Mouse (Mus musculus) neural tube, embryonic 12.5 days (tissue): ENCODE measurements around the gene Hsdl1. TPM values are rescaled to one million over a fixed set of nuclear protein-coding genes. Genes with fewer than 3 reads are reported as not detected.

Experiments
- ATAC-seq: fragments of 200-750 bp; cut with Nextera tagmentation; 2 replicates; pipeline ENCODE4 v1.8.0; 2017; ENCODE audit warnings: low read depth, mild to moderate bottlenecking, moderate TSS enrichment, moderate library complexity; ENCODE audit not compliant: low FRiP score
- H3K27ac ChIP-seq: fragments of 300-500 bp; sonication (generic); 2 replicates; pipeline ENCODE4 v1.5.1; 2016
- H3K27me3 ChIP-seq: fragments of 300-500 bp; sonication (generic); replicated peaks from 2 replicates; pipeline ENCODE4 v1.6.1; 2016; ENCODE audit warnings: mild to moderate bottlenecking
- H3K36me3 ChIP-seq: fragments of 300-500 bp; sonication (generic); 2 replicates; pipeline ENCODE4 v1.6.1; 2016; ENCODE audit warnings: mild to moderate bottlenecking
- H3K4me1 ChIP-seq: fragments of 300-500 bp; sonication (generic); 2 replicates; pipeline ENCODE4 v1.6.1; 2016
- H3K4me2 ChIP-seq: fragments of 300-500 bp; sonication (generic); replicated peaks from 2 replicates; pipeline ENCODE4 v1.6.1; 2016; ENCODE audit warnings: mild to moderate bottlenecking
- H3K4me3 ChIP-seq: fragments of 300-500 bp; sonication (generic); 2 replicates; pipeline ENCODE4 v1.5.1; 2016
- H3K9ac ChIP-seq: fragments of 300-500 bp; sonication (generic); 2 replicates; pipeline ENCODE4 v1.6.1; 2016; ENCODE audit warnings: mild to moderate bottlenecking
- H3K9me3 ChIP-seq: fragments of 300-500 bp; sonication (generic); 2 replicates; pipeline ENCODE4 v1.6.1; 2016; ENCODE audit warnings: mild to moderate bottlenecking
- WGBS: fragments of 180-500 bp; shearing (Covaris S2); methylation state at CpG from one replicate; pipeline ENCODE4 v1.1.7; 2016; 5-methylcytosine and 5-hydroxymethylcytosine counted together
- polyA plus RNA-seq: library from polyadenylated mRNA; unstranded; fragments of >200 nt; fragmentation: Nextera tagmentation; extraction: Ambion mirVana; gene quantifications from 2 replicates; pipeline ENCODE4 v1.2.1, GENCODE M21; 2016

The Hsdl1 gene
- polyA plus RNA-seq, 1 experiment from 2014 or later, result 94.2 TPM

DNA sequence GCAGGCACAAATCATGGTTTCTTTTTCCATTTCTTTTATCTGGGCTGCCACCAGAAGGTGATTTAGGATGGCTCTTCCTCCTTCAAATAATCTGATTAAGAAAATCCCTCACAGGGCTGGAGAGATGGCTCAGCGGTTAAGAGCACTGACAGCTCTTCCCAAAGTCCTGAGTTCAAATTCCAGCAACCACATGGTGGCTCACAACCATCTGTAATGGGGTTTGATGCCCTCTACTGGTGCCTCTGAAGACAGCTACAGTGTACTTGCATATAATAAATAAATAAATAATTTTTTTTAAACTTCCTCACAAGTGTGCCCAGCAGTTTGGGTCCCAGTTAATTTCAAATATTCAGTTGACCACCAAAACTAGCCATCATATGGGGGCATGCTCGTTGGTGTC lies 31.2 kb upstream of the Hsdl1 start:
- H3K9ac ChIP-seq, result no peak overlapping the region
- no peak overlapping the region for H3K4me3 ChIP-seq
- H3K36me3 ChIP-seq, result peaks cover 14% of the 10 kb centered on the region
- no peak overlapping the region for H3K27ac ChIP-seq
- WGBS, result 76% methylated on average over 2 of the region's 2 CpGs
- no peak for ATAC-seq
- H3K27me3 ChIP-seq, result no peaks in the 10 kb centered on the region
- H3K4me1 ChIP-seq, result peaks cover 12% of the 10 kb centered on the region
- 0 out of 2 replicates have a peak, but pooled peaks cover 4% of the 10 kb centered on the region for H3K9me3 ChIP-seq
- H3K4me2 ChIP-seq, result no peak overlapping the region

DNA sequence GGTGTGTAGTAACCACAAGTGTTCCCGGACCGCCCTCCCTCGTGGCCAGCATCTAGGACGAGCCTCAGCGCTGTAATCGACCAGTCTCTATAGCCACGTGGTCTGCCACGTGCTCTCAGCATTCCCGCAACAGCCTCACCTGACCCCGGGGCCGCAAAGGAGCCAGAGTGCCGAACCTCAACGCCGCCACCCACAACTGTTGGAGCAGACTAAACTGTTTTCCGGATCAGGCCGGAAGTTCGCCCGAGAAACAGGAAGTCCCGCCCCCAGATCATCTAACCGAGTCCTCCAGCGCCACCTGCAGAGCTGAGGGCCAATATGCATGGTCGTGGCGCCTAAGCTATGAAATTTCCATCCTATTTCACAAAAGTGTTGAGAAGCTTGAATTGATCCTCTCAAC lies 30.0 kb upstream of the Hsdl1 start, which contains the start of gene Taf1c:
Taf1c (minus strand) TSS at position 227 of the 400 bp plus-strand sequence.
- peak within 1 kb of the TSS; percentile 70 for H3K9ac ChIP-seq
- H3K27me3 ChIP-seq, result no peaks in the 10 kb centered on the region
- ATAC-seq, result peak; percentile 80; the same call in 1 of the 2 replicates
- peak within 1 kb of the TSS; percentile 67 for H3K4me3 ChIP-seq
- H3K4me2 ChIP-seq, result peak within 1 kb of the TSS; percentile 91
- peaks cover 12% of the 10 kb centered on the region for H3K4me1 ChIP-seq
- no peak within 1 kb of the TSS for H3K27ac ChIP-seq
- H3K9me3 ChIP-seq, result 0 out of 2 replicates have a peak, but pooled peaks cover 4% of the 10 kb centered on the region
- under 1% methylated on average over 23 of the region's 23 CpGs for WGBS
- peaks cover 27% of the 10 kb centered on the region for H3K36me3 ChIP-seq

DNA sequence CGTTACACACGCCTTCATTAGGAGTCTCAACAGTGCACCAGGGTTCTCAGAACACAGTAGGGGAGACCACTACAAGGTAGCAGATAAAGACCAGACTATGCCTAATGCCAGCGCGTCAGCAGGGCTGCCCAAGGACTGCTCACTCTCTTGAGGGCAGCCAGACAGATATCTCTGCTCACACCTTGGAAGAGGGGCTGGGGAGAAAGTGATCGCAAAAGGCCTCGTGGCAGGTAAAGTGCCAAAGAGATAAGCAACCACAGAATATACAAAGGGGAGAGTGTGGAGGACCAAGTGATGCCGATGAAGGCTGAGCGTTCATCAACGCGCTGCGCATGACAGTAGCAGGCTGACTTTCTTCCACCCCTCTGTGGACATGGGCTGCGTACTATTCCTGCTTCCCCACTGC lies 29.4 kb upstream of the Hsdl1 start:
- Histone ChIP-seq H3K4me2 (peak overlapping the region; percentile 91), H3K4me1 (peaks cover 12% of the 10 kb centered on the region), H3K27me3 (no peaks in the 10 kb centered on the region), H3K9me3 (0 out of 2 replicates have a peak, but pooled peaks cover 4% of the 10 kb centered on the region), H3K4me3 (peak overlapping the region; percentile 67), H3K27ac (no peak overlapping the region), H3K9ac (peak overlapping the region; percentile 70), H3K36me3 (peaks cover 33% of the 10 kb centered on the region)
- WGBS, result 41% methylated on average over 12 of the region's 12 CpGs
- ATAC-seq, result peak; percentile 35; the same call in 1 of the 2 replicates

DNA sequence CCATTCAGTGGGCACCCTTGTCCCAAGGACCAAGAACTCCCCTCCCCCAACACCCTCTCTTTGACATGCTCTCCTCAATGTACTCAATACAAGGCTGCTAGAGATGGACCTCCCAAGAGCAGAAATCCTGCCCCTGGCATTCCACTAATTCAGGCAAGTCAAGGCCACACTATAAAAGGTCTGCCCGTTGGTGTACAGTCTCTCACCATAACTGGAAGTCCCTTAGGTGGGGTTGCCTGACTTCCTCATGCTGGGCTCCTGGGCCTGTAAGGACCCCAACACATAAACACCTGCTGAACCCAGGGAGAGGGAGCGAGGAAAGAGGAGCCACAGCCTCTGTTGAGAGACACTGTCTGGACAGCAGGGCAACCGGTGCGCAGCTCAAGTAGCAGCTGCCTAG lies 28.8 kb upstream of the Hsdl1 start:
- Histone ChIP-seq H3K27me3 (no peaks in the 10 kb centered on the region), H3K4me2 (peak overlapping the region; percentile 91), H3K9ac (peak overlapping the region; percentile 70), H3K36me3 (peaks cover 39% of the 10 kb centered on the region), H3K9me3 (no peaks in the 10 kb centered on the region), H3K4me3 (peak overlapping the region; percentile 67; the same call in 1 of the 2 replicates), H3K27ac (no peak overlapping the region), H3K4me1 (peaks cover 12% of the 10 kb centered on the region)
- 91% methylated on average over 4 of the region's 4 CpGs for WGBS
- no peak for ATAC-seq

DNA sequence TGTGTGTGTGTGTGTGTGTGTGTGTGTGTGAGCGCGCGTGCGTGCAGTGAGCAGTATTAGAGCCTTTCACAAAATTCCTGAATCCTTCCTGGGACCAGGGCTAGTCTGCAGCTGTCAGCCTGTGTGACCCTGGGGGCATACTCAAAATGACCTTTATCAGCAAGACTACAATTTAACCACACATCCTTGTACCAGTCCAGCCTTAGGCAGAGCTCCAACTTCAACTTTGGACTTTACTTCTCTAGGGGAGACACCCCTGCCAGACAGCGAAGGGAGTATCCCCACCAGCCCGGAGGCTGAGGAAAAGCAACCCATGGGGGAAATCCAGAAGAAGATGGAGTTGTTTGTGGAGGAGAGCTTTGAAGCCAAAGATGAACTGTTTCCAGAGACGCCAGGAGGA lies 16.5 kb upstream of the Hsdl1 start:
- no peaks in the 10 kb centered on the region for H3K9me3 ChIP-seq
- H3K27me3 ChIP-seq, result no peaks in the 10 kb centered on the region
- peaks cover 6% of the 10 kb centered on the region; the same call in 1 of the 2 replicates for H3K4me1 ChIP-seq
- ATAC-seq, result no peak
- H3K36me3 ChIP-seq, result peaks cover under 1% of the 10 kb centered on the region; the same call in 1 of the 2 replicates
- H3K4me3 ChIP-seq, result no peak overlapping the region
- H3K4me2 ChIP-seq, result no peak overlapping the region
- H3K9ac ChIP-seq, result no peak overlapping the region
- H3K27ac ChIP-seq, result no peak overlapping the region
- WGBS, result 91% methylated on average over 7 of the region's 7 CpGs

DNA sequence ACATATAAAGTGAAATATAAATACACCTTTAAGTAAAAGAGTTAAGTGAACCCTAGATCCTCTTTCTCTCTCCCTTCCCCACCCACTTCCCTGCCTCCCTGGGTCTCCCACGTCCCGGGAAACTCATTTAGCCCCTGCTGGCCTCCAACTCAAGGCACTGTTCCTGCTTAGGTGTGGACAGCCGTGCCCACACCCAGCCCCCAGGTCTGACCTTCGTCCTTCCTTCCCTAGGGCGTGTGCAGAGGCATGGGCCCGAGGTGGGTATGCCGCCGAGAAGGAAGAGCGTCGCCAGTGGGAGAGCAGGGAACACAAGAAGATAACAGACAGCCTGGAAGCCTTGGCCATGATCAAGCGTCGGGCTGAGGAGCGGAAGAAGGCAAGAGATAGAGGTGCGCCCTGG lies 15.4 kb upstream of the Hsdl1 start:
- Histone ChIP-seq H3K4me1 (peaks cover 9% of the 10 kb centered on the region), H3K9me3 (no peaks in the 10 kb centered on the region), H3K9ac (no peak overlapping the region), H3K27ac (no peak overlapping the region), H3K4me2 (no peak overlapping the region), H3K4me3 (no peak overlapping the region), H3K36me3 (no peaks in the 10 kb centered on the region), H3K27me3 (0 out of 2 replicates have a peak, but pooled peaks cover 4% of the 10 kb centered on the region)
- 88% methylated on average over 14 of the region's 14 CpGs for WGBS
- ATAC-seq, result no peak

DNA sequence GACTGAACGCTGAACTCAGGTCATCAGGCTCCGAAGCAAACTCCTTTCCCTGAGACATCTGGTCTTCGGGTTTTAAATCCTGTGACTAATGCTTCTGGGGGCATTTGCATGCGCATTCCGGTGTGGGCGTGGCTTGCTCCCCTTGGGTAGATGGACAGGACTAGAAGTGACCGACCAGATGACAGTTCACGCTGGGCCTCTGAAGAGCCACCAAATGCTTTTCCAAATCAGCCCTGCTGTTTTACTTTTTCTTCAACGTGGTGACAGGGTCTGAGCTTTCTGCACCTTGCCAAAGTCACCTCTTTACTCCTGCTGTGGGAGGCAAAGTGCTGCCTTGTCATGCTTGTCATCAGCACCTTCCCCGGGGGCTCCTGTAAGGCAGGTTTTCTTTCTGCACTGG lies 13.9 kb upstream of the Hsdl1 start:
- Histone ChIP-seq H3K4me1 (peaks cover 4% of the 10 kb centered on the region; the same call in 1 of the 2 replicates), H3K27ac (no peak overlapping the region), H3K4me3 (no peak overlapping the region), H3K4me2 (no peak overlapping the region), H3K9me3 (no peaks in the 10 kb centered on the region), H3K36me3 (no peaks in the 10 kb centered on the region), H3K27me3 (0 out of 2 replicates have a peak, but pooled peaks cover 4% of the 10 kb centered on the region), H3K9ac (no peak overlapping the region)
- 18% methylated on average over 10 of the region's 10 CpGs for WGBS
- no peak for ATAC-seq

DNA sequence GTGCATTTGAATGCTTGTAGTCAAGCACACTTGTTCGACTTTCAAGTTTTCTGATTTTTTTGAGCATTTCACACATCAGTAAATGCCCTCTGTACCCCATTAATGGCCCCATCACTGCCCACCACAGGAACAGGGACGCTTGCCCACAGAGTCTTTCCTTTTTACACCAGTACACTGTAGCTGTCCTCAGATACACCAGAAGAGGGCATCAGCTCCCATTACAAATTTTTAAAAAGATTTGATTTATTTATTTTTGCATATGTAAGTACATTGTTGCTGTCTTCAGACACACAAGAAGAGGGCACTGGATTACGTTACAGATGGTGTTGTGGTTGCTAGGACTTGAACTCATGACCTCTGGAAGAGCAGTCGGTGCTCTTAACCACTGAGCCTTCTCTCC lies 13.3 kb upstream of the Hsdl1 start:
- ATAC-seq, result no peak
- 67% methylated on average over 4 of the region's 4 CpGs for WGBS
- Histone ChIP-seq H3K9me3 (no peaks in the 10 kb centered on the region), H3K4me2 (no peak overlapping the region), H3K36me3 (no peaks in the 10 kb centered on the region), H3K9ac (no peak overlapping the region), H3K4me1 (peaks cover 4% of the 10 kb centered on the region; the same call in 1 of the 2 replicates), H3K4me3 (no peak overlapping the region), H3K27ac (no peak overlapping the region), H3K27me3 (0 out of 2 replicates have a peak, but pooled peaks cover 4% of the 10 kb centered on the region)

DNA sequence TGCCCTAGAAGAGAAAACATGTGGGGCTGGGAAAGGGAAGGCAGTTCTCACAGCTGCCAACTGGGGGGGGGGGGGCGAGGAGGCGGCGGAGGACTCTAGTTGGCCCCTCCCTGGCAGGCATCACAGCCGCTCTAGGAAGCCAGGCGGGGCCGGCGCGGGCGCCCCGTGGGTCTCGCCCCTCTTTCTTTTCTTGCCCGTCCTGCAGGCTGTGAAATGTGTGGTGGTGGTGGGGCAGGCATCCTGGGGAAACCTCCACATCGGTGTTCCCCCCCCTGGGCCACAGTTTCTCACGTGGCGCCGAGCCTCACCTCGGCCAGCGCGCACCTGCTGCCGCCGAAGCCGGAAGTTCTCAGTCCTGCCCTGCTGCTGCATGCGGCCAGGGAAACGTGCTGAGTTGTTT lies 10.9 kb upstream of the Hsdl1 start:
- no peak overlapping the region for H3K27ac ChIP-seq
- ATAC-seq, result no peak

DNA sequence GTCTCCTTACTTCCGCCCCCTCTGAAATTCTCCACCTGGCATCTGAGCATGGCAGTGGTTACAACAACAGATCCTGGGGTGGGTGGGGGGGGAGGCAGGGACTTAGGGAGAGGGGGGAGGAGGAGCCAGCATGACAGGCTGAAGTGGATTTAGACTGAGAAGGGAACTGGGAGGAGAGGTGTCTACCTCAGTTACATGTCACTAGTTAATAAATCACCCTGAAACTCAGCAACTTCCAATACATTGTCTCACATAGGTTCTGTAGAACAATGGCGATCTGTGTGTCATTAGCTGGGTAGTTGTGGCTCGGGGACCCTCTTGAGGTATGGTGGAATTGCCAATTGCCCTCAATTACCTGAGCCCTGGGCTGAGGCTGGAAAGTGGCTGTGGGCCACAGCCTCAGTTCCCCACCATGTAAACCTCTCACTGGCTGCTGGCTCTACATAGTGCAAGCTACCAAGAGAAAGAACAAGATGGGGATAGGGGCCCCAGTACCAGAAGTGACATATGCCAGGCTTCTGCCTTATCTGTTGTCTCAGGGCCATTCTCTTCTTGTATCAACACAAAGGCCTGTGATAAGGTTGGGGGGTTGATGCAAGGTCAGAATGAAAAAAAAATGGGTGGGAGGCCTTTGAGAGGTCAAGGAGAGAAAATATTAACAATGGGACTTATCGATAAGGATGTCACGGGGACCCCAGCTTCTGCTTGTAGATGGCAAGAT lies 5.6 kb upstream of the Hsdl1 start:
- WGBS, result 81% methylated on average over 5 of the region's 5 CpGs
- H3K4me1 ChIP-seq, result 0 out of 2 replicates have a peak, but pooled peaks cover under 1% of the 10 kb centered on the region
- no peak overlapping the region for H3K4me2 ChIP-seq
- no peaks in the 10 kb centered on the region for H3K36me3 ChIP-seq
- H3K9ac ChIP-seq, result no peak overlapping the region
- no peak overlapping the region for H3K4me3 ChIP-seq
- H3K27me3 ChIP-seq, result peaks cover 5% of the 10 kb centered on the region; the same call in 1 of the 2 replicates
- no peak for ATAC-seq
- H3K9me3 ChIP-seq, result no peaks in the 10 kb centered on the region
- no peak overlapping the region for H3K27ac ChIP-seq

More for the DNA sequence above, 10.9 kb upstream of the Hsdl1 start:
- Histone ChIP-seq H3K36me3 (no peaks in the 10 kb centered on the region), H3K4me3 (peak overlapping the region; percentile 18; the same call in 1 of the 2 replicates), H3K9ac (0 out of 2 replicates have a peak overlapping the region, but pooled peaks have one; percentile 44), H3K27me3 (0 out of 2 replicates have a peak, but pooled peaks cover 4% of the 10 kb centered on the region), H3K9me3 (no peaks in the 10 kb centered on the region), H3K4me2 (peak overlapping the region; percentile 58), H3K4me1 (peaks cover 4% of the 10 kb centered on the region; the same call in 1 of the 2 replicates)
- WGBS, result 20% methylated on average over 23 of the region's 24 CpGs

DNA sequence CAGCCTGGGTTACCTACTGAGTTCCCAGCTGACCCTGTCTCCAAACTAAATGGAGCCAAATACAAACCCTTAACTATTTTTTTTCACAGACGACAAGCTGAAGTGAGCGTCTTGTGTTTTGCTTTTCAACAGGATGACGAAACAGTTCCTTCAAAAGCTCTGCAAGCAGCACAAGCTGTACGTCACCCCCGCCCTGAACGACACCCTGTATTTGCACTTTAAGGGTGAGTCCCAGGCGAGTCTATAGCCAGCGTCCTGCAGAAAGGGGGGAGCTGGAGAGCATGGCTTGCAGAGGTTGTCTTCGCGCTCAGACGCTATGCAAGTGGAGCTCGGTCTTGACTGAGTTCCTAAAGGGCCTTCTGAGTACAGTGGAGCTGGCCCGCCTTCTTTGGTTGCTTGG lies 4.1 kb upstream of the Hsdl1 start:
- H3K4me2 ChIP-seq, result no peak overlapping the region
- no peak overlapping the region for H3K9ac ChIP-seq
- H3K4me1 ChIP-seq, result peaks cover 10% of the 10 kb centered on the region
- peaks cover 5% of the 10 kb centered on the region; the same call in 1 of the 2 replicates for H3K27me3 ChIP-seq
- no peaks in the 10 kb centered on the region for H3K36me3 ChIP-seq
- no peak overlapping the region for H3K27ac ChIP-seq
- H3K9me3 ChIP-seq, result no peaks in the 10 kb centered on the region
- no peak for ATAC-seq
- 39% methylated on average over 13 of the region's 13 CpGs for WGBS
- no peak overlapping the region for H3K4me3 ChIP-seq

DNA sequence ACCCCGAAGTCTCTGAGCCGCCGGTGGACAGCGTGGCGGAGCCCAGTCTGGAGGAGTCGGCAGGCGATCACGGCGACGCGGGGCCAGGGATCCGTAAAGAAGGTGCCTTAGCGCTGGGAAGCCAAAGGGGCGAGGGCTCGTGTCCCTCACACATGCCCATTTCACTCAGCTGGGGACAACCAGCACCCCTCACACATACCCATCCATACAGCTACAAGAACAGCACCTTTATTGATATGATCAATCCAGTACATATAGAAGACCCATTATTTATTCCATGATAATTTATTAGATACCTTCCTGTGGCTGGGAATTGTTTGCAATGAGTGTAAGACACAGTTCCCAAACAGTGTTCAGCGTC lies 363 bp upstream of the Hsdl1 start:
- WGBS, result 2% methylated on average over 16 of the region's 16 CpGs
- peaks cover 20% of the 10 kb centered on the region for H3K4me1 ChIP-seq
- no peaks in the 10 kb centered on the region for H3K36me3 ChIP-seq
- H3K27me3 ChIP-seq, result peaks cover 5% of the 10 kb centered on the region; the same call in 1 of the 2 replicates
- H3K9ac ChIP-seq, result peak overlapping the region; percentile 72
- no peak overlapping the region for H3K27ac ChIP-seq
- H3K9me3 ChIP-seq, result no peaks in the 10 kb centered on the region
- no peak for ATAC-seq
- peak overlapping the region; percentile 92 for H3K4me2 ChIP-seq
- H3K4me3 ChIP-seq, result peak overlapping the region; percentile 80
